Mouse (Mus musculus) midbrain, embryonic 11.5 days (tissue): ENCODE measurements around the gene Metrn. TPM values are rescaled to one million over a fixed set of nuclear protein-coding genes. Genes with fewer than 3 reads are reported as not detected.
A peak's percentile ranks its signal among the peaks of the same experiment; 100 is the strongest.

Experiments
- ATAC-seq: fragments of 200-750 bp; cut with Nextera tagmentation; 2 replicates; pipeline ENCODE4 v1.8.0; 2017; ENCODE audit warnings: moderate TSS enrichment, moderate library complexity; ENCODE audit not compliant: low FRiP score
- DNase-seq: peaks from one replicate; pipeline ENCODE4 v3.0.0; 2015; ENCODE audit warnings: low spot score; ENCODE audit errors: missing footprints
- H3K27ac ChIP-seq: fragments of 300-500 bp; sonication (generic); 2 replicates; pipeline ENCODE4 v1.5.1; 2014; ENCODE audit warnings: low read depth, low read length
- H3K27me3 ChIP-seq: fragments of 300-500 bp; sonication (generic); 2 replicates; pipeline ENCODE4 v1.6.1; 2014; ENCODE audit warnings: mild to moderate bottlenecking, low read length, moderate library complexity, mixed read lengths; ENCODE audit not compliant: control insufficient read depth, insufficient read depth
- H3K36me3 ChIP-seq: fragments of 300-500 bp; sonication (generic); 2 replicates; pipeline ENCODE4 v1.6.1; 2014; ENCODE audit warnings: mild to moderate bottlenecking, low read length, moderate library complexity, mixed read lengths; ENCODE audit not compliant: control insufficient read depth, insufficient read depth
- H3K4me1 ChIP-seq: fragments of 300-500 bp; sonication (generic); 2 replicates; pipeline ENCODE4 v1.6.1; 2014; ENCODE audit warnings: low read length; ENCODE audit not compliant: control insufficient read depth, insufficient read depth
- H3K4me2 ChIP-seq: fragments of 300-500 bp; sonication (generic); 2 replicates; pipeline ENCODE4 v1.6.1; 2014; ENCODE audit warnings: mild to moderate bottlenecking, moderate library complexity
- H3K4me3 ChIP-seq: fragments of 300-500 bp; sonication (generic); 2 replicates; pipeline ENCODE4 v1.5.1; 2014; ENCODE audit warnings: low read depth, low read length
- H3K9ac ChIP-seq: fragments of 300-500 bp; sonication (generic); 2 replicates; pipeline ENCODE4 v1.6.1; 2014; ENCODE audit warnings: low read length
- H3K9me3 ChIP-seq: fragments of 300-500 bp; sonication (generic); 2 replicates; pipeline ENCODE4 v1.6.1; 2016; ENCODE audit warnings: low read length; ENCODE audit not compliant: control insufficient read depth
- WGBS: fragments of 180-500 bp; shearing (Covaris S2); extraction: QIAGEN DNeasy Blood & Tissue Kit; methylation state at CpG from one replicate; pipeline ENCODE4 v1.1.7; 2014; 5-methylcytosine and 5-hydroxymethylcytosine counted together
- polyA plus RNA-seq: library from polyadenylated mRNA; unstranded; fragments of >200 nt; fragmentation: Nextera tagmentation; extraction: Ambion mirVana; gene quantifications from 2 replicates; pipeline ENCODE4 v1.2.1, GENCODE M21; 2014

The Metrn gene
- polyA plus RNA-seq, 1 experiment from 2014 or later, result 32.1 TPM

- H3K27me3 ChIP-seq, result no peaks in the 10 kb centered on the region
- H3K9ac ChIP-seq, result no peak overlapping the region
- ATAC-seq, result no peak
- H3K27ac ChIP-seq, result no peak overlapping the region
- H3K4me2 ChIP-seq, result no peak overlapping the region
- no peak for DNase-seq
- WGBS, result 81% methylated on average over 10 of the region's 10 CpGs
- H3K4me3 ChIP-seq, result no peak overlapping the region
- H3K9me3 ChIP-seq, result no peaks in the 10 kb centered on the region
- H3K4me1 ChIP-seq, result peaks cover 4% of the 10 kb centered on the region; the same call in 1 of the 2 replicates
- no peaks in the 10 kb centered on the region for H3K36me3 ChIP-seq
These were observed 21.4 kb downstream of the Metrn start for GRCm38 (mm10) chr17:25775318-25776062.

- DNase-seq (peak; percentile 100), ATAC-seq (peak; percentile 86)
- H3K9ac ChIP-seq, result peak within 1 kb of the TSS; percentile 76
- peak within 1 kb of the TSS; percentile 70 for H3K4me2 ChIP-seq
- no peaks in the 10 kb centered on the region for H3K27me3 ChIP-seq
- under 1% methylated on average over 37 of the region's 37 CpGs for WGBS
- no peaks in the 10 kb centered on the region for H3K9me3 ChIP-seq
- H3K36me3 ChIP-seq, result no peaks in the 10 kb centered on the region
- H3K4me1 ChIP-seq, result peaks cover 4% of the 10 kb centered on the region; the same call in 1 of the 2 replicates
- peak within 1 kb of the TSS; percentile 67 for H3K4me3 ChIP-seq
- no peak within 1 kb of the TSS for H3K27ac ChIP-seq
These were observed 23.3 kb downstream of the Metrn start, which contains the start of gene Narfl for GRCm38 (mm10) chr17:25773549-25774120. Gene Narfl (plus strand): TSS chr17:25773776.

GRCm38 (mm10) chr17:25769331-25769730 is 27.6 kb downstream of the Metrn start:
- Histone ChIP-seq H3K36me3 (no peaks in the 10 kb centered on the region), H3K4me2 (no peak overlapping the region), H3K4me3 (no peak overlapping the region), H3K4me1 (peaks cover 4% of the 10 kb centered on the region; the same call in 1 of the 2 replicates), H3K9ac (no peak overlapping the region), H3K27ac (no peak overlapping the region), H3K9me3 (no peaks in the 10 kb centered on the region), H3K27me3 (0 out of 2 replicates have a peak, but pooled peaks cover 3% of the 10 kb centered on the region)
- DNase-seq (no peak), ATAC-seq (no peak)
- 69% methylated on average over 9 of the region's 9 CpGs for WGBS

GRCm38 (mm10) chr17:25765886-25766285 is 31.1 kb downstream of the Metrn start:
- no peaks in the 10 kb centered on the region for H3K9me3 ChIP-seq
- WGBS, result 62% methylated on average over 5 of the region's 5 CpGs
- no peak for ATAC-seq

GRCm38 (mm10) chr17:25762591-25762990 is 34.3 kb downstream of the Metrn start:
- DNase-seq (no peak), ATAC-seq (no peak)
- H3K9me3 ChIP-seq, result no peaks in the 10 kb centered on the region
- H3K4me3 ChIP-seq, result no peak overlapping the region
- 0 out of 2 replicates have a peak, but pooled peaks cover 5% of the 10 kb centered on the region for H3K4me1 ChIP-seq
- no peak overlapping the region for H3K27ac ChIP-seq
- H3K9ac ChIP-seq, result no peak overlapping the region
- peaks cover 4% of the 10 kb centered on the region for H3K27me3 ChIP-seq
- H3K4me2 ChIP-seq, result no peak overlapping the region
- H3K36me3 ChIP-seq, result no peaks in the 10 kb centered on the region
- 40% methylated on average over 3 of the region's 3 CpGs for whole genome bisulfite sequencing

More at GRCm38 (mm10) chr17:25765886-25766285, 31.1 kb downstream of the Metrn start:
- Histone ChIP-seq H3K9ac (no peak overlapping the region), H3K27ac (no peak overlapping the region), H3K4me3 (no peak overlapping the region), H3K4me2 (no peak overlapping the region), H3K36me3 (no peaks in the 10 kb centered on the region), H3K4me1 (0 out of 2 replicates have a peak, but pooled peaks cover 5% of the 10 kb centered on the region), H3K27me3 (peaks cover 7% of the 10 kb centered on the region)
- DNase-seq, result no peak

GRCm38 (mm10) chr17:25761561-25761970 is 35.4 kb downstream of the Metrn start:
- Histone ChIP-seq H3K4me3 (no peak overlapping the region), H3K4me2 (no peak overlapping the region), H3K27ac (no peak overlapping the region), H3K9me3 (no peaks in the 10 kb centered on the region), H3K36me3 (no peaks in the 10 kb centered on the region), H3K9ac (no peak overlapping the region), H3K27me3 (peaks cover 4% of the 10 kb centered on the region), H3K4me1 (0 out of 2 replicates have a peak, but pooled peaks cover 5% of the 10 kb centered on the region)
- 33% methylated on average over 4 of the region's 4 CpGs for WGBS
- no peak for DNase-seq
- ATAC-seq, result no peak

GRCm38 (mm10) chr17:25760148-25760547 is 36.8 kb downstream of the Metrn start:
- Histone ChIP-seq H3K4me2 (no peak overlapping the region), H3K4me3 (no peak overlapping the region), H3K27me3 (peaks cover 4% of the 10 kb centered on the region), H3K27ac (no peak overlapping the region), H3K4me1 (0 out of 2 replicates have a peak, but pooled peaks cover 5% of the 10 kb centered on the region), H3K9me3 (no peaks in the 10 kb centered on the region), H3K9ac (no peak overlapping the region), H3K36me3 (no peaks in the 10 kb centered on the region)
- 86% methylated on average over 8 of the region's 8 CpGs for WGBS
- DNase-seq (no peak), ATAC-seq (no peak)

- H3K9me3 ChIP-seq, result no peaks in the 10 kb centered on the region
- no peak for ATAC-seq
These were observed 39.2 kb downstream of the Metrn start for GRCm38 (mm10) chr17:25757691-25758090.

More at GRCm38 (mm10) chr17:25757691-25758090, 39.2 kb downstream of the Metrn start:
- 84% methylated on average over 3 of the region's 3 CpGs for WGBS
- no peak for DNase-seq
- no peak overlapping the region for H3K27ac ChIP-seq
- H3K4me3 ChIP-seq, result no peak overlapping the region
- H3K4me1 ChIP-seq, result 0 out of 2 replicates have a peak, but pooled peaks cover 5% of the 10 kb centered on the region
- no peak overlapping the region for H3K9ac ChIP-seq
- H3K36me3 ChIP-seq, result no peaks in the 10 kb centered on the region
- no peaks in the 10 kb centered on the region for H3K27me3 ChIP-seq
- no peak overlapping the region for H3K4me2 ChIP-seq
